Comparison of ENCODE assay signal across 9 mouse cellular contexts in the genomic region with DNA sequence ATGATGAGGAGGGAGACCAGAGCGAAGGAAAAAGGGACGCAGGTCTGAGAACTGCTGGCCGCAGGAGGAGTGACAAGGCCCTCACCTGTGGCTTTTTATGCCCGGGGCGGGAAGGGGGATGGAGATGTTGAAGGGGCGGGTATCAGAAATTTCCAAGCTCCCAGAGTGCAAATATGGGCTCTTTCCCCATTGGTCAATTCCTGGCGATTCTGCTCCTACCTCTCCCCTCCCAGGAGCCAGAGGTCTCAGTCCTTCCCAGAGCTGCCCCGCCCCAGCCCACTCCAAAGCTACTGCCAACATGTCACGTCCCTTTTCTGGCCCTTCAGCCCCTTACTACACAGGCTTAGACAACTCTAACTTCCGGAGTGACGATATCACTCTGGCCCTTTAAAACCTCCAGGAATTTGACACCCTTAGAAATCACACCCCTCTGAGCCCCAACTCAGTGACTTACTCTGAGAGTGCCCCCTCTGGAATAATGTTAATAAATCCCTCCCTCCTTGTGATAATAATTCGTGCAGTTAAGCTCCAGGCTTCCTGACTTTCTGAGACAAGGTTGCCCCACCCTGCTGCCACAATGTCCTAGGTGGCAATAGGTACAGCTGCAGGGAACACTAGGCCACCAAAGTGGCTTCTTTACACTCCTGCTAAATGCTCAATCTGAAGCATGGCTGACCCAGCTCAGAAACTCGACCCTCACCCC. TPM values are rescaled to one million over a fixed set of nuclear protein-coding genes. Genes with fewer than 3 reads are reported as not detected.
DNase-seq lines count a peak whose midpoint lies in the region; ATAC-seq lines count a peak whose summit lies in the region.
"Had no signal": no experiment of that assay in that cellular context is flagged by ENCODE, and none has a peak within 500 bp of the region (broad histone marks: within the 10 kb centered on the region; RNA-seq: fewer than 3 reads in every experiment).

No protein-coding gene starts in this region.

- H3K4me1 ChIP-seq in forebrain, embryonic 10.5 days = peaks cover 18% of the 10 kb centered on the region
- H3K4me1 ChIP-seq in forebrain, embryonic 16.5 days (replicated peaks; ENCODE audit: control insufficient read depth, insufficient read depth, low read length) = 0 out of 2 replicates have a peak, but pooled peaks cover 6% of the 10 kb centered on the region
- no peaks in the 10 kb centered on the region; the same call in 1 of the 2 replicates for H3K4me1 ChIP-seq in forebrain, embryonic 14.5 days (ENCODE audit: control insufficient read depth, insufficient read depth, low read length)
- H3K4me1 ChIP-seq in limb, embryonic 11.5 days (ENCODE audit: control insufficient read depth, insufficient read depth, low read length) = peaks cover 3% of the 10 kb centered on the region; the same call in 1 of the 2 replicates
- H3K4me1 ChIP-seq in midbrain, embryonic 16.5 days (ENCODE audit: control insufficient read depth, insufficient read depth, low read length) = peaks cover 11% of the 10 kb centered on the region

- no peak overlapping the region for H3K9ac ChIP-seq in forebrain, embryonic 16.5 days (replicated peaks; ENCODE audit: low read depth, low read length)
- H3K9ac ChIP-seq in forebrain, embryonic 14.5 days (ENCODE audit: low read length) = no peak overlapping the region
- H3K9ac ChIP-seq in limb, embryonic 11.5 days (ENCODE audit: low read length) = no peak overlapping the region
- no peak overlapping the region for H3K9ac ChIP-seq in midbrain, embryonic 16.5 days (ENCODE audit: low read depth, low read length)

- no peak for DNase-seq in forebrain, embryonic 10.5 days (ENCODE audit: extremely low spot score, low spot score)
- no peak for DNase-seq in forebrain, embryonic 14.5 days (ENCODE audit: low spot score)
- DNase-seq in limb, embryonic 11.5 days (ENCODE audit: low spot score) = no peak
- no peak for DNase-seq in adrenal gland, adult 2 months
- DNase-seq in frontal cortex, postnatal 10 days (ENCODE audit: low spot score in 2 of 2) = no peak

- H3K36me3 ChIP-seq in forebrain, embryonic 10.5 days (replicated peaks) = no peaks in the 10 kb centered on the region
- no peaks in the 10 kb centered on the region for H3K36me3 ChIP-seq in forebrain, embryonic 16.5 days (ENCODE audit: control insufficient read depth, insufficient read depth)
- H3K36me3 ChIP-seq in forebrain, embryonic 14.5 days (ENCODE audit: control insufficient read depth, insufficient read depth, low read length) = no peaks in the 10 kb centered on the region
- no peaks in the 10 kb centered on the region for H3K36me3 ChIP-seq in limb, embryonic 11.5 days (ENCODE audit: control insufficient read depth, insufficient read depth, low read length)
- no peaks in the 10 kb centered on the region for H3K36me3 ChIP-seq in midbrain, embryonic 16.5 days (ENCODE audit: control insufficient read depth, insufficient read depth, low read length)

- H3K4me3 ChIP-seq in forebrain, embryonic 10.5 days = peak overlapping the region; percentile 52
- no peak overlapping the region for H3K4me3 ChIP-seq in forebrain, embryonic 16.5 days (replicated peaks; ENCODE audit: low read length)
- H3K4me3 ChIP-seq in forebrain, embryonic 14.5 days (ENCODE audit: low read depth, low read length) = peak overlapping the region; percentile 5; the same call in 1 of the 2 replicates
- H3K4me3 ChIP-seq in limb, embryonic 11.5 days (ENCODE audit: low read depth, low read length) = peak overlapping the region; percentile 21
- H3K4me3 ChIP-seq in midbrain, embryonic 16.5 days (ENCODE audit: low read depth, low read length) = peak overlapping the region; percentile 34

- H3K27me3 ChIP-seq in forebrain, embryonic 10.5 days (ENCODE audit: poor library complexity, severe bottlenecking) = peaks cover 42% of the 10 kb centered on the region
- H3K27me3 ChIP-seq in forebrain, embryonic 16.5 days (replicated peaks; ENCODE audit: control insufficient read depth, insufficient read depth, low read length) = peaks cover 22% of the 10 kb centered on the region
- H3K27me3 ChIP-seq in forebrain, embryonic 14.5 days (replicated peaks; ENCODE audit: control insufficient read depth, insufficient read depth, low read length) = peaks cover 23% of the 10 kb centered on the region
- H3K27me3 ChIP-seq in limb, embryonic 11.5 days (ENCODE audit: control insufficient read depth, insufficient read depth, low read length) = peaks cover 19% of the 10 kb centered on the region
- peaks cover 23% of the 10 kb centered on the region for H3K27me3 ChIP-seq in midbrain, embryonic 16.5 days (ENCODE audit: control insufficient read depth, insufficient read depth, low read depth, low read length)

- H3K4me2 ChIP-seq in forebrain, embryonic 16.5 days (ENCODE audit: low read length) = no peak overlapping the region
- peak overlapping the region; percentile 39 for H3K4me2 ChIP-seq in forebrain, embryonic 14.5 days (ENCODE audit: low read length)
- peak overlapping the region; percentile 47 for H3K4me2 ChIP-seq in limb, embryonic 11.5 days (ENCODE audit: low read depth, severe bottlenecking)
- H3K4me2 ChIP-seq in midbrain, embryonic 16.5 days (ENCODE audit: low read length) = peak overlapping the region; percentile 67

- 3% methylated on average over 13 of the region's 13 CpGs for WGBS in forebrain, embryonic 10.5 days
- WGBS in forebrain, embryonic 16.5 days = 7% methylated on average over 13 of the region's 13 CpGs
- 3% methylated on average over 13 of the region's 13 CpGs for WGBS in forebrain, embryonic 14.5 days
- WGBS in limb, embryonic 11.5 days = 2% methylated on average over 13 of the region's 13 CpGs
- 3% methylated on average over 13 of the region's 13 CpGs for WGBS in midbrain, embryonic 16.5 days

- H3K27ac ChIP-seq in forebrain, embryonic 10.5 days = no peak overlapping the region
- no peak overlapping the region for H3K27ac ChIP-seq in forebrain, embryonic 16.5 days (ENCODE audit: low read length)
- no peak overlapping the region for H3K27ac ChIP-seq in forebrain, embryonic 14.5 days (ENCODE audit: low read depth, low read length)
- H3K27ac ChIP-seq in limb, embryonic 11.5 days (replicated peaks; ENCODE audit: low read depth, low read length) = no peak overlapping the region
- H3K27ac ChIP-seq in midbrain, embryonic 16.5 days (ENCODE audit: low read length) = no peak overlapping the region

- H3K9me3 ChIP-seq in forebrain, embryonic 10.5 days = no peaks in the 10 kb centered on the region
- no peaks in the 10 kb centered on the region for H3K9me3 ChIP-seq in forebrain, embryonic 16.5 days (ENCODE audit: control insufficient read depth, low read length)
- no peaks in the 10 kb centered on the region for H3K9me3 ChIP-seq in forebrain, embryonic 14.5 days (replicated peaks; ENCODE audit: control insufficient read depth, low read length)
- no peaks in the 10 kb centered on the region for H3K9me3 ChIP-seq in limb, embryonic 11.5 days (ENCODE audit: control insufficient read depth, low read length)
- no peaks in the 10 kb centered on the region for H3K9me3 ChIP-seq in midbrain, embryonic 16.5 days (replicated peaks; ENCODE audit: control insufficient read depth, low read length, poor library complexity, severe bottlenecking)

- ATAC-seq in forebrain, embryonic 16.5 days = no peak
- ATAC-seq in forebrain, embryonic 14.5 days = no peak
- 0 out of 2 replicates have a peak, but pooled peaks have one; percentile 44 for ATAC-seq in limb, embryonic 11.5 days (ENCODE audit: insufficient number of reproducible peaks, low FRiP score, low TSS enrichment, low read depth)
- ATAC-seq in midbrain, embryonic 16.5 days = no peak
- no peak for ATAC-seq in CD4-positive, CD25-positive, alpha-beta regulatory T cell, adult 4 months

RNA-seq across cellular contexts. Expression of gene Krt19, which starts 2.5 kb away (rescaled TPM):
- polyA plus RNA-seq in forebrain, embryonic 10.5 days (2016; fragmentation: Nextera tagmentation; extraction: Ambion mirVana) = 5.3 and 5.4 TPM in 2 replicates
- 0.30 and 2.3 TPM in 2 replicates for polyA plus RNA-seq in forebrain, embryonic 16.5 days (2015; fragmentation: Nextera tagmentation; extraction: Ambion mirVana)
- polyA plus RNA-seq in forebrain, embryonic 14.5 days (2014; fragmentation: Nextera tagmentation; extraction: Ambion mirVana) = 0.22 and 1.2 TPM in 2 replicates
- 6.4 and 8.0 TPM in 2 replicates for polyA plus RNA-seq in limb, embryonic 11.5 days (2014; fragmentation: Nextera tagmentation; extraction: Ambion mirVana)
- polyA plus RNA-seq in midbrain, embryonic 16.5 days (2015; fragmentation: Nextera tagmentation; extraction: Ambion mirVana) = 2.9 and 3.4 TPM in 2 replicates
- 1 to 10 TPM; 6.1 to 8.6 TPM for total RNA-seq in adrenal gland, adult 2 months (2021)
- 2.6 and 4.4 TPM in 2 replicates for polyA plus RNA-seq in adrenal gland, adult 2 months (2012; rRNA removed)
- not detected for polyA plus RNA-seq in CD4-positive, CD25-positive, alpha-beta regulatory T cell, adult 4 months (2017; shearing (Covaris generic))

RNA-seq across cellular contexts. Expression of gene Krt15, which starts 10.3 kb away (rescaled TPM):
- 0.55 and 0.77 TPM in 2 replicates for polyA plus RNA-seq in forebrain, embryonic 10.5 days (2016; fragmentation: Nextera tagmentation; extraction: Ambion mirVana)
- polyA plus RNA-seq in forebrain, embryonic 16.5 days (2015; fragmentation: Nextera tagmentation; extraction: Ambion mirVana) = 2.2 TPM in 1 of 2 replicates, not detected in the other
- polyA plus RNA-seq in forebrain, embryonic 14.5 days (2014; fragmentation: Nextera tagmentation; extraction: Ambion mirVana) = 0.17 and 0.22 TPM in 2 replicates
- 3.4 and 6.7 TPM in 2 replicates for polyA plus RNA-seq in limb, embryonic 11.5 days (2014; fragmentation: Nextera tagmentation; extraction: Ambion mirVana)
- 0.31 and 0.40 TPM in 2 replicates for polyA plus RNA-seq in midbrain, embryonic 16.5 days (2015; fragmentation: Nextera tagmentation; extraction: Ambion mirVana)
- total RNA-seq in adrenal gland, adult 2 months (2021) = not detected
- not detected in 2 replicates for polyA plus RNA-seq in adrenal gland, adult 2 months (2012; rRNA removed)
- polyA plus RNA-seq in CD4-positive, CD25-positive, alpha-beta regulatory T cell, adult 4 months (2017; shearing (Covaris generic)) = not detected

RNA-seq across cellular contexts. Expression of gene Krt13, which starts 24.6 kb away (rescaled TPM):
- polyA plus RNA-seq in forebrain, embryonic 10.5 days (2016; fragmentation: Nextera tagmentation; extraction: Ambion mirVana) = not detected in 2 replicates
- not detected in 2 replicates for polyA plus RNA-seq in forebrain, embryonic 16.5 days (2015; fragmentation: Nextera tagmentation; extraction: Ambion mirVana)
- polyA plus RNA-seq in forebrain, embryonic 14.5 days (2014; fragmentation: Nextera tagmentation; extraction: Ambion mirVana) = not detected in 2 replicates
- not detected in 2 replicates for polyA plus RNA-seq in limb, embryonic 11.5 days (2014; fragmentation: Nextera tagmentation; extraction: Ambion mirVana)
- 0.11 TPM in 1 of 2 replicates, not detected in the other for polyA plus RNA-seq in midbrain, embryonic 16.5 days (2015; fragmentation: Nextera tagmentation; extraction: Ambion mirVana)
- not detected for total RNA-seq in adrenal gland, adult 2 months (2021)
- not detected in 2 replicates for polyA plus RNA-seq in adrenal gland, adult 2 months (2012; rRNA removed)
- not detected for polyA plus RNA-seq in CD4-positive, CD25-positive, alpha-beta regulatory T cell, adult 4 months (2017; shearing (Covaris generic))
- polyA plus RNA-seq: liver, embryonic 16.5 days had no signal

RNA-seq across cellular contexts. Expression of gene Krt36, which starts 40.6 kb away (rescaled TPM):
- not detected in 2 replicates for polyA plus RNA-seq in forebrain, embryonic 10.5 days (2016; fragmentation: Nextera tagmentation; extraction: Ambion mirVana)
- not detected in 2 replicates for polyA plus RNA-seq in forebrain, embryonic 16.5 days (2015; fragmentation: Nextera tagmentation; extraction: Ambion mirVana)
- not detected in 2 replicates for polyA plus RNA-seq in forebrain, embryonic 14.5 days (2014; fragmentation: Nextera tagmentation; extraction: Ambion mirVana)
- 0.08 and 0.11 TPM in 2 replicates for polyA plus RNA-seq in limb, embryonic 11.5 days (2014; fragmentation: Nextera tagmentation; extraction: Ambion mirVana)
- polyA plus RNA-seq in midbrain, embryonic 16.5 days (2015; fragmentation: Nextera tagmentation; extraction: Ambion mirVana) = not detected in 2 replicates
- total RNA-seq in adrenal gland, adult 2 months (2021) = under 1 TPM; 0.28 to 0.43 TPM
- polyA plus RNA-seq in adrenal gland, adult 2 months (2012; rRNA removed) = 0.31 and 0.50 TPM in 2 replicates
- not detected for polyA plus RNA-seq in CD4-positive, CD25-positive, alpha-beta regulatory T cell, adult 4 months (2017; shearing (Covaris generic))
- polyA plus RNA-seq: liver, embryonic 16.5 days had no signal

RNA-seq across cellular contexts. Expression of gene Krt9, which starts 47.0 kb away (rescaled TPM):
- not detected in 2 replicates for polyA plus RNA-seq in forebrain, embryonic 10.5 days (2016; fragmentation: Nextera tagmentation; extraction: Ambion mirVana)
- not detected in 2 replicates for polyA plus RNA-seq in forebrain, embryonic 16.5 days (2015; fragmentation: Nextera tagmentation; extraction: Ambion mirVana)
- polyA plus RNA-seq in forebrain, embryonic 14.5 days (2014; fragmentation: Nextera tagmentation; extraction: Ambion mirVana) = not detected in 2 replicates
- 0.07 and 0.09 TPM in 2 replicates for polyA plus RNA-seq in limb, embryonic 11.5 days (2014; fragmentation: Nextera tagmentation; extraction: Ambion mirVana)
- polyA plus RNA-seq in midbrain, embryonic 16.5 days (2015; fragmentation: Nextera tagmentation; extraction: Ambion mirVana) = not detected in 2 replicates
- total RNA-seq in adrenal gland, adult 2 months (2021) = not detected
- not detected in 2 replicates for polyA plus RNA-seq in adrenal gland, adult 2 months (2012; rRNA removed)
- not detected for polyA plus RNA-seq in CD4-positive, CD25-positive, alpha-beta regulatory T cell, adult 4 months (2017; shearing (Covaris generic))
- polyA plus RNA-seq: liver, embryonic 16.5 days had no signal
